Mouse (Mus musculus) limb, embryonic 11.5 days (tissue): ENCODE measurements at regions not wholly inside any gene's neighbourhood (a gene's known extent, or its start where the extent isn't known, plus 50 kb on each side); places are given as distances from the start of the nearest gene placed in this dataset.

Source experiments
- ATAC-seq: fragments of 200-750 bp; cut with Nextera tagmentation; 2 replicates; pipeline ENCODE4 v1.8.0; 2017; ENCODE audit warnings: low read depth; ENCODE audit not compliant: insufficient number of reproducible peaks, low FRiP score, low TSS enrichment
- DNase-seq: peaks from one replicate; pipeline ENCODE4 v3.0.0-alpha.2; 2015; ENCODE audit warnings: low spot score
- H3K27ac ChIP-seq: fragments of 300-500 bp; sonication (generic); replicated peaks from 2 replicates; pipeline ENCODE4 v1.5.1; 2014; ENCODE audit warnings: low read depth, mild to moderate bottlenecking, low read length
- H3K27me3 ChIP-seq: fragments of 300-500 bp; sonication (generic); 2 replicates; pipeline ENCODE4 v1.6.1; 2014; ENCODE audit warnings: mild to moderate bottlenecking, low read length, mixed read lengths; ENCODE audit not compliant: control insufficient read depth, insufficient read depth
- H3K36me3 ChIP-seq: fragments of 300-500 bp; sonication (generic); 2 replicates; pipeline ENCODE4 v1.6.1; 2014; ENCODE audit warnings: mild to moderate bottlenecking, low read length, moderate library complexity, mixed read lengths; ENCODE audit not compliant: control insufficient read depth, insufficient read depth
- H3K4me1 ChIP-seq: fragments of 300-500 bp; sonication (generic); 2 replicates; pipeline ENCODE4 v1.6.1; 2014; ENCODE audit warnings: low read length, mixed read lengths; ENCODE audit not compliant: control insufficient read depth, insufficient read depth
- H3K4me2 ChIP-seq: fragments of 300-500 bp; sonication (generic); 2 replicates; pipeline ENCODE4 v1.6.1; 2014; ENCODE audit warnings: low read depth, mild to moderate bottlenecking, moderate library complexity; ENCODE audit not compliant: severe bottlenecking
- H3K4me3 ChIP-seq: fragments of 300-500 bp; sonication (generic); 2 replicates; pipeline ENCODE4 v1.5.1; 2014; ENCODE audit warnings: low read depth, low read length
- H3K9ac ChIP-seq: fragments of 300-500 bp; sonication (generic); 2 replicates; pipeline ENCODE4 v1.6.1; 2014; ENCODE audit warnings: mild to moderate bottlenecking, low read length
- H3K9me3 ChIP-seq: fragments of 300-500 bp; sonication (generic); 2 replicates; pipeline ENCODE4 v1.6.1; 2016; ENCODE audit warnings: low read length; ENCODE audit not compliant: control insufficient read depth
- WGBS: fragments of 180-500 bp; shearing (Covaris S2); extraction: QIAGEN DNeasy Blood & Tissue Kit; methylation state at CpG from one replicate; pipeline ENCODE4 v1.1.7; 2014; 5-methylcytosine and 5-hydroxymethylcytosine counted together

DNA sequence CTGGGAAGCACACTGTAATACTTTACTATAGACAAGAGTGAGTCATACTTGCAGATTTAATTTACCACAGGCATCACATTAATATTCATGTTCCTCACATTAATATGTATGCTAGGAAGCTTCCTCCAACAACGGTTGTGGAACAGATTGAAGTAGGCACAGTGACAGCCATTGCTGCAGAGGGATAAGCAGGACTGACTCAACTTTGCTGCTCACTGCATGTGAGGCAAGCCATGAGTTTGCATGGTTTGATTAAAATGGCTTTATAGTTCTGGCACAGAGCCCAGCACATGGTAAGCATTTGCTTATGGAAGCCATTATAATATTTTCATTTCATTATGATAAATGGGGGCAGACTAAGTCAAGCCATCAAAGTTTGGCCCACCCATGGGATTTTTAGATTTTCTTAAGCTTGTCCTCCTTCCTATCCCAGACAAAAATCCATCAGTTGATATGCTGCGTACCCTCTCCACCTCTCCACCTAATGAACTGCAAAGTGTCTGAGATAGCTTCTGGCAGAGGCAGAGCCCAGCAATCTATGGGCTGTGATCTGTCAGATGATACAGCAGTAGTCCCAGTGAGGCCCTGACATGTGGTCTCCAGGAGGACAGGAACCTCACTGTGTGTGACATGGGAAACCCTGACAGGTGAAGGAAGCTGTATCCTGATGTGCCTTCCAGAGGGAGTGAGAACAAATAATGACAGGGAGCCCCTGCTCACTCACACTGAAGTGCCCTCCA is 109.6 kb upstream of the Arrdc4 start:
- H3K27ac ChIP-seq, result no peak overlapping the region
- no peaks in the 10 kb centered on the region for H3K9me3 ChIP-seq
- no peaks in the 10 kb centered on the region for H3K4me1 ChIP-seq
- 68% methylated on average over 2 of the region's 2 CpGs for WGBS
- ATAC-seq (no peak), DNase-seq (no peak)
- H3K36me3 ChIP-seq, result no peaks in the 10 kb centered on the region
- no peak overlapping the region for H3K4me3 ChIP-seq
- H3K27me3 ChIP-seq, result no peaks in the 10 kb centered on the region
- no peak overlapping the region for H3K9ac ChIP-seq
- no peak overlapping the region for H3K4me2 ChIP-seq

DNA sequence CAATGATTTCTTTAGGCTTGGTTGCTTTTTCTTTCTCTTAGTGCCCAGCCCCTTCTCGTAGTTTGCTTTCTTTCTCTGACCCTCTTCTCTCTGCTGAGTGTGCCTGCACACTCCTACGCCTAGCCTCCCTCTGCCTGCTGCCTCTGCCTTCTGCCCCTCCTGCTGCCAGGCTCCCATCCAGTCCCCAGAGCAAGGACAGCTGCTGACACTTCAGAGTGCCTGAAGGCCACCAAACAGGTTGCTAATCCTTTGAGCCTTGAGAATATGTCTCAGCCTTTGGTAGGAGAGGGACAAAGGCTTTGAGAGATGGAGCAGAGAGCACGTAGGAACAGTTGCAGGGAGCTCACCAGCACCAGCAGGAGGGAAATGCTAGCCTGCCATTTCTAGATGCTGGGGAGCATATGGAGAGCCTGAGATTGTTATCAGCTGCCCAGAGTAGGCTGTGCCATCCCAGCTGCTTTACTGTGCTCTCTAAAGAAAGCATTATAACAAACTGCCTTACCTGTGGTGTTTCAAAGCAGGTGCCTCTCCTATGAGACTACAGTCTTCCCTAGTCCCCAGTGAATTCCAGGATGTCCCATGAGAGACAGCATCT is 103.0 kb upstream of the Arrdc4 start:
- Histone ChIP-seq H3K4me2 (no peak overlapping the region), H3K9me3 (no peaks in the 10 kb centered on the region), H3K36me3 (no peaks in the 10 kb centered on the region), H3K27ac (no peak overlapping the region), H3K4me1 (no peaks in the 10 kb centered on the region), H3K4me3 (no peak overlapping the region), H3K27me3 (no peaks in the 10 kb centered on the region), H3K9ac (no peak overlapping the region)
- 75% methylated on average over 3 of the region's 3 CpGs for WGBS
- DNase-seq, result no peak
- no peak for ATAC-seq

DNA sequence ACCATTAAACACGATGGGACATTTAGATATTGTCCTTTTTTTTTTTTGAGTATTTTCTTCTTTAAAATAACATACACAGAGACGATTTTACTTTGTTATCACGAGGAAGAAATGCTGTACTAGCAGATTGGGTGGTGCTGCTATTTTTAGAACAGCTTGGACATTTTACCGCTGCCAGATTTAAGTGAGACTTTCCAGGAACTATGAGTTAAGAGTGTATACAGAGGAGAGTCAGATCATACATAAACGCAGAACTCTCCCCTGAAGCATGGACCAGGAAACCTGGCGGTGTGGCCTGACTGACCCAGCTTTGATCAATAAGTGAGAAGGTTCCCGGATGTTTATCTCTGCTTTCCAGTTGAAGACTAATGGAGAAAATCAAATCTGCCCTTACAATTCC is 95.6 kb upstream of the Arrdc4 start:
- H3K9ac ChIP-seq, result no peak overlapping the region
- no peak overlapping the region for H3K27ac ChIP-seq
- H3K27me3 ChIP-seq, result no peaks in the 10 kb centered on the region
- no peaks in the 10 kb centered on the region for H3K36me3 ChIP-seq
- 57% methylated on average over 7 of the region's 7 CpGs for WGBS
- DNase-seq (no peak), ATAC-seq (no peak)
- H3K4me2 ChIP-seq, result no peak overlapping the region
- no peak overlapping the region for H3K4me3 ChIP-seq
- no peaks in the 10 kb centered on the region for H3K9me3 ChIP-seq
- H3K4me1 ChIP-seq, result no peaks in the 10 kb centered on the region

DNA sequence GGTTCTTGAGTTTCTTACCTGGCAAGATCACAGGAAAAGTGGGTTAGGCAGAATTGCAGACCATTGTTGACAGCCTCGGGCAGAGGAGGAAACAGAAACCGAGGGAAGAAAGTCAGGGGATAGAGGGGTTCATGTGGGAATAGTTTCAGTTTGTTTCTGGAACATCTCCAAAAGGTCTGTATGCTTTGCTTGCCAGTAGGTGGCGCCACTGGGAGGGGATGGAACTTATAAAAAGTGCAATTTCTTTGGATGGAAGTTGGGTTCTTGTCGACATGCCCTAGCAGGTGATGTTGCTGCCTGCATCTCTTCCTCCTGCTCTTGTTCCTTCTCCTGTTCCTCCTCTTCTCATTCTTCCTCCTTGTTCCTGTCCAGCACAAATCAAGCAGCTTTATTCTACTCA is 94.3 kb upstream of the Arrdc4 start:
- H3K27ac ChIP-seq, result no peak overlapping the region
- WGBS, result 53% methylated on average over 4 of the region's 4 CpGs
- H3K4me2 ChIP-seq, result no peak overlapping the region
- H3K9ac ChIP-seq, result no peak overlapping the region
- H3K36me3 ChIP-seq, result no peaks in the 10 kb centered on the region
- H3K27me3 ChIP-seq, result no peaks in the 10 kb centered on the region
- H3K4me1 ChIP-seq, result no peaks in the 10 kb centered on the region
- ATAC-seq (no peak), DNase-seq (peak; percentile 50)
- no peak overlapping the region for H3K4me3 ChIP-seq
- H3K9me3 ChIP-seq, result no peaks in the 10 kb centered on the region

DNA sequence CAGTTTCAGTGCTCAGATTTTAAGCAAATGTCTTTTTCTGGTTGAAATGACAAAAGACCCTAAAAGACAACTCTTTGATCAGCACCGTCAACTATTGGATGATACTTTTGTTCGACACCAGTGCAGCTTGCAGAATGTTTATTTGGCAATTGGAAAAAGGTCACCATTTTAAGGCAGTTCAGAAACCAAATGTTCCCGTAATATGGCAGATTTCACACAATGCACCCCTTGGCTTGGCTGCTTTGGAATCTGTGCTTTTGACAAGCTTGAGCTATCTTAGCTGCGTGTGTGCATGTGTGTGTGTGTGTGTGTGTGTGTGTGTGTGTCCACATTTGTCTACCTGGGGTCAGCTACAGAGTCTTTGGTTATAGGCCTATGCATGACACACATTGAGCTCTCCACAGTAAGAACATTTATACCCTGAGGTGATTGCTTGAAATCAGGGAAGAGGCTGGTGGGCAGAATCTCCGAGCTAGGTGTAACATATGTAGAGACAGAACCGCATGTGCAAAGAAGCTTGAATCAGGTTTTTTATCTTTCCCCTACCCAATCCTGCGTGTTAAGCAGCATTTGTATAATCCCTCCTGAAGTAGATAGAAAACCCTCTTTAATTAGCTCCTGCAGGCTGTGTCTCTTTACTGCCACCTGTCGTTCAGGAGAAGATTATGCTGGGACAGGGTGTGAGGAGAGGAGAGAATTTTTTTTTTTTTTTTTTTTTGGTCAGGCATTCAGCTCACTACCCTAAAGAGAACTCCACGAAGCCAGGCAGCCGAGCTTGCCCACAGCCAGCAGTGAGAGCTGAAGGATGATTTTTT is 85.1 kb upstream of the Arrdc4 start:
- no peaks in the 10 kb centered on the region for H3K4me1 ChIP-seq
- no peaks in the 10 kb centered on the region for H3K27me3 ChIP-seq
- 46% methylated on average over 10 of the region's 10 CpGs for WGBS
- H3K9ac ChIP-seq, result no peak overlapping the region
- DNase-seq (no peak), ATAC-seq (no peak)
- H3K4me2 ChIP-seq, result no peak overlapping the region
- no peaks in the 10 kb centered on the region for H3K9me3 ChIP-seq
- no peak overlapping the region for H3K4me3 ChIP-seq
- no peaks in the 10 kb centered on the region for H3K36me3 ChIP-seq
- H3K27ac ChIP-seq, result no peak overlapping the region

DNA sequence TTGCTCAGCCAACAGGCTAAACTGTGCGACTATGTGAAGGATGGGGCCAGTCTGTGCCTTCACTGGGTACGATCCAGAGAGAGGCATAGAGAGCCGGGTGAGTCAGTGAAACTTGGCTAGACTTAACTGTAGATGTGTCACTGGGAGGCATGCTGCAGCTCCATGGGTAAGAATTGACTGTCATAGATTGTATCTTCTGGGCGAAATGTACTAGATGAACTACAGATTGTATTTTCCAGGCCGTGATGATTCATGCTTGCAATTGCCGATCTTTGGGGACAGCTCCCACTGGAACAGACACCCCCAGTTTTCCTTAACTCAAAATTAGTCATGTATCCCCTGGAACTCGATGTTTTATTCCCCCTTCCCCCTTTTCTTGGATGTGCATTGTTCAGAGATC is 84.5 kb upstream of the Arrdc4 start:
- no peak overlapping the region for H3K27ac ChIP-seq
- DNase-seq (no peak), ATAC-seq (no peak)
- H3K4me1 ChIP-seq, result no peaks in the 10 kb centered on the region
- no peaks in the 10 kb centered on the region for H3K27me3 ChIP-seq
- no peaks in the 10 kb centered on the region for H3K9me3 ChIP-seq
- WGBS, result 91% methylated on average over 7 of the region's 7 CpGs
- no peaks in the 10 kb centered on the region for H3K36me3 ChIP-seq
- no peak overlapping the region for H3K4me2 ChIP-seq
- no peak overlapping the region for H3K9ac ChIP-seq
- H3K4me3 ChIP-seq, result no peak overlapping the region

DNA sequence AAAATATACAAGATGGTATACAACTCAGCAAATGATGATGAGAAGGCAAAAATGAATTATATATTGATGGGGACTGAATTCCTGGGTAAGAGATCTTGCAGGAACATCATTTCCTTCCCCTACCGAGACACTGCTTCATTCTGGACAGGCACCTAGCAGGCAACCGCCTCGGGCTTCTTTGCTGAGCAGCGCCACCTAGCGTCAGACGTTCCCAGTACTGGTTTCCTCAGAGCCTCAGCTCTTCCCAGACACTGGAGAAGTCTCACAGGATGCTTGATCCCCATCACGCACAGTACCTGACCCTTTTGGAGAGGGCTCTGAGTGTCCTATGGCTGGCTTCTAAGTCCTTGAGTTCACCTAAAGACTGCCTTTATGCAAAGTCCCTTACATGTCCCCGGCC is 80.8 kb upstream of the Arrdc4 start:
- peak; percentile 91 for DNase-seq
- Histone ChIP-seq H3K4me3 (no peak overlapping the region), H3K36me3 (no peaks in the 10 kb centered on the region), H3K27me3 (no peaks in the 10 kb centered on the region), H3K9me3 (no peaks in the 10 kb centered on the region), H3K4me2 (no peak overlapping the region), H3K27ac (no peak overlapping the region), H3K4me1 (no peaks in the 10 kb centered on the region), H3K9ac (no peak overlapping the region)
- 0 out of 2 replicates have a peak, but pooled peaks have one; percentile 39 for ATAC-seq
- WGBS, result 16% methylated on average over 8 of the region's 8 CpGs

DNA sequence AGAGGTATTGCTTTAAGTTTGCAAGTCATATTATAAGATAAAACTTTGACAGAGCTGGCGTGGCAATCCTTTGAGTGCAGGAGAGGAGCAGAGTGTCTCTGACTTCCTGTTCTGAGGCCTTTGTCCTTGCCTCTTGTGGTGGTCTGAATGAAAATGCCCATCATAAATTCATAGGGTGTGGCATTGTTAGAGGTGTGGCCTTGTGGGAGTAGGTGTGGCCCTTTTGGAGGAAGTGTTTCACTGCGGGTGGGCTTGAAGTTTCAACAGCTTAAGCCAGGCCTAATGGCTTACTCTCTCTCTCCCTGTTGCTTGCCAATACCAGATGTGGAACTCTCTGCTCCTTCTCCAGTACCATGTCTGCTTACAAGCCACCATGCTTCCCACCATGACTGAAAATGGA is 75.4 kb upstream of the Arrdc4 start:
- 72% methylated on average over 2 of the region's 2 CpGs for WGBS
- DNase-seq (no peak), ATAC-seq (no peak)
- Histone ChIP-seq H3K36me3 (no peaks in the 10 kb centered on the region), H3K4me1 (no peaks in the 10 kb centered on the region), H3K9ac (no peak overlapping the region), H3K9me3 (no peaks in the 10 kb centered on the region), H3K27me3 (no peaks in the 10 kb centered on the region), H3K4me2 (no peak overlapping the region), H3K27ac (no peak overlapping the region), H3K4me3 (no peak overlapping the region)
